Mouse (Mus musculus) monocyte, adult 5-6 weeks (primary cell): ENCODE data around the gene Ttc6. TPM values are rescaled to one million over a fixed set of nuclear protein-coding genes. Genes with fewer than 3 reads are reported as not detected.

ENCODE experiments used
- ATAC-seq: fragments of 153-309, 156-312 bp; replicated peaks from 2 replicates; pipeline ENCODE4 v1.8.0; 2017; ENCODE audit warnings: mild to moderate bottlenecking; ENCODE audit not compliant: low TSS enrichment, insufficient number of reproducible peaks, severe bottlenecking, poor library complexity, low FRiP score
- total RNA-seq: library from RNA; stranded (forward); fragments of 200-1000, 200-491, 200-594 nt; gene quantifications from 3 replicates; pipeline ENCODE4 v1.2.3, GENCODE M21; 2017

Ttc6 gene
- total RNA-seq, 1 experiment from 2014 or later: 0.19 TPM

DNA sequence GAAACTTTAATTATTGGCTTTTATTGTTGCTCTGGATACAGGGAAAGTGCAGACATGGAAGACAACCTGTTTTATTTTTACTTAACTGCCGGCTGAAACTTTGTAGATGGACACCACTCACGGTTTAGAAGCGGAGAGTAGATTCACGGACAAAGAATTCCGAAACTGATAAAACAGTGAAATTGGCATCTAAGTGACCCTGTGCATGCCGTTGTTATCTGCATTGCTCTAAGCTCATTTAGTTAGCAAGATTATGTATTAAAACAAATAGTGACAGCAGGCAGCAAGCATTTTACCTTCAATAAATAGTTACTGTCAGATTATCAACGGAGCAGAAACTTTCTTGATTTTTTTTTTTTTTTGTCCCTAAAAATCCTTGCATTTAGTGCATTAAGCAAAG is 59.4 kb downstream of the Ttc6 start:
- no peak for ATAC-seq

DNA sequence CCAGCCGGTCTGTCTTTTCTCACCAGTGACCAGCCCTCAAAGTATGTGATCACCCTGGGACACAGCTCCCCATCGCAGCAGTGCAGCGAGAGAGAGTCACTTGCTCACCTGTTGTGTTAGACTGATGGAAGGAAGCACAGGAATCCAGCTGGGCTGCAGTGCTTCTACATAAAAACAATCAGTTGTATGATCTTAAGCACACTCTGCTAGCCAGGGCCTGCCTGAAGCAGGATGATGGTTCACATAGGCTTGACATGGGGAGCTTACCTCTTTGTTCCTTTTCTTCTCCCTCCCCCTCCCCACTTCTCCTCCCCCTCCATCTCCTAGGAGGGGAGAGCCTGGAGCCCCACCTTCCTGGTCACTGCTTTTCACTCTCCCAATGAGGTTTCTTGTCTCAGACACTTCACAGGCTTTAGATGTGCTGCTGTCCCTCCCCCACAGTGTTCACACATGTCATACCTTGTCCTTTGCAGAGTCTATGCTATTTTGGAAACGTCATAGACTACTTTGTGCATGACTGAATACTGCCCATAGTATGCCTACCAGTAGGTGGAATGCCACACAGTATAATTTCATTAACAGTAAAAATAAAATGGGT is 60.2 kb downstream of the Ttc6 start:
- ATAC-seq: no peak

DNA sequence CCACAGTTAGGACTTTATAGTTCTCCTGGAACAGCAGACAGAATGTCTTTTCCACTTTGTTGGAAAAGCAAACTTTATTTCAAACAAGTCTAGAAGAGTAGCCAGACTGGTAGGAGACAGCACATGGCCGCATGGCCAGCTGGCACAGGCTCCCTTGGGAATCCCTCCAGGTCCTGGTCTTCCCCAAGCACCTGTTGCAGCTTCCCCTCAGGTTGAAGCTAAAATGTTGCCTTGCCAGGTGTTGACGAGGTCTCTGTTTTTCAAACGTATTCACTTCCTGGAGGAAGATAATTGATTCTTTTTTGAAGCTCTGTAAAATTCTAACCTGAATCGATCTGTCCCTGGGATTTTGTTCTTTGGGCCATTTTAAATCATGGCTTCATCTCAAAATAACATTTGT is 86.1 kb downstream of the Ttc6 start:
- no peak for ATAC-seq

DNA sequence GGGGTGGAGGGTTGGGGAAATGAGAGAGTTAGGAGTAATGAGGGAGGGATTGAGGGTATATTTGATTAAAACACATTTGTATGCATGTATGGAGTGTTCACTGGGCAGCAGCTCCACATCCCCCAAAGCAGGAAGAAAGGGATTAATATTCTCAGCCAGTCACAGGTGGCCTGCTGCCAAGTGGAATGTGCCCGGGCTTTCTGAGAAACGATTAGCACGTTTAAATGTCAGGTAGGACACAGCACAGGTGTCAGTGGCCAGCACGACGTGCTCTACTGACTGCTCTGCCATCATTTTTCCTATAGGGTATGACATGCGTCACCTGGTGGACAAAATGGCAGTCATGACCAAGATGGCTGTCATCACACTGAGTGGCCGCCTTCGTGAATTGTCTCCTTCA is 86.8 kb downstream of the Ttc6 start:
- ATAC-seq: no peak

DNA sequence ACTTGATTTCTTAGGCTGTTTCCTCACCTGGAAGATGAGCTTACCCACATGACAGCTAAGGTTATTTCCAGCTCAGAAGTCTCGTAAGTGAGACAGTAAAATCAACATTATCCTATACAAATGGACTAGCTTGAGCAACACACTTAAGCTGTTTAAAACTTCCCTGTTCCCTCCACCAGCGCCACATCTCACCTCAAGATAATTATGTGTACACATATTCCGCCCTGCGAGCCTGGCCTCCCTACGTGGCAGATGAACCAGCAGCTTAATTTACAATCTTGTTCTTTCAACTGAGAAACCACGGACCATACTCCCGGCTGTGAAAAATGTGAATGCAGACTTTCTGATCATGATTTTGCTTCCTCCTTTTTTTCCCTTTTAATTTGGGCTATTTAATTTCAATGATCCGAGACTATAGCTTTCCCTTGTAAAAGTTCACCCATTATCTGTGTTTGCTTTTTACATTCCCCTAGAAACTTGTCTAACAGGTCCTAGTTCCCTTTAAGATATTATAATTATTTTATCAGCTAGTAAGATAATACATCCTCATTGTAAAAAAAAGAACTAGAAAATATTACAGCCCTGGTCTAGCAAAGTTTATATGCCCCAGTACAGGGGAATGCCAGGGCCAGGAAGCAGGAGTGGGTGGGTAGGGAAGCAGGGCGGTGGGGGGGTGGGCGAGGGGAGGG is 99.2 kb downstream of the Ttc6 start:
- no peak for ATAC-seq

DNA sequence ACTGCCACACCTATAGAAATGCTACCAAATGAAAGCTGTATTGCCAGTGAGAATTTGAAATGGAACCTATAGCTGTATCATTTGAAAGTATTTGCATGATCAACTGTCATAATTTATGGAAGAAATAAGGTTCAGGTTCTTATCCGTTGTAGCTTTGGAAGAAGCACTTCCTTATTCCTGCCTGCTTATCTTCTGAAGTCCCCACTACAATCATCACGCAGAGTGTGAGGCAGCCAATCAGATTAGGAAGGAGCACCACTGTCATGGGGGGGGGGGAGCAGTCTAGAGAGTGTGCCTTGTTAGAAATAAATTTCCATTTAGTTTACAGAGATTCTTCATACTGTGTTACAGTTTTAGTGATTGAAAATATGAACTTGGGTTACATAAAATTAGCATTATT is 108.5 kb downstream of the Ttc6 start:
- no peak for ATAC-seq

DNA sequence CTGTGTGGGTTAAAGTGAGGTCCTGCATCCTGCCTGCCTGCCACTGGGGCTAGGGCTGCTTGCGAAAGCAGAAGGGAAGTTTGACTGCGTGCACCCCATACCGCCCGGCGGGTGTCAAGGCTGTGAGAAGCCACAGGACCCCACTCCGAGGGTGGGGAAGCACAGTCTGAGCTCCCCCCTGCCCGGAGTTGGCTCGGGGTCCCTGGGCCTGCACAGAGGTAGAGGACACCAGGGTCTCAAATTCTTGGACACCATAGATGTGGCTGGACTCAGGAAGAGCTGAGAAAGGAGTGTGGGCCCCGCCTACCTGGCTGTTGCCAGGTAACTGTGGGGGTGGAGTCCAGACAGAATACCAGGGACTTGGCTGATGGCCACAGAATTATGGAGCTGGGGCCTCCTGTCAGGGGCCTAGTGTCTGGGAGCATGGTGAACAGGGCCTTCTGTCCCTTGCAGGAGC is 121.1 kb downstream of the Ttc6 start:
- ATAC-seq: no peak

DNA sequence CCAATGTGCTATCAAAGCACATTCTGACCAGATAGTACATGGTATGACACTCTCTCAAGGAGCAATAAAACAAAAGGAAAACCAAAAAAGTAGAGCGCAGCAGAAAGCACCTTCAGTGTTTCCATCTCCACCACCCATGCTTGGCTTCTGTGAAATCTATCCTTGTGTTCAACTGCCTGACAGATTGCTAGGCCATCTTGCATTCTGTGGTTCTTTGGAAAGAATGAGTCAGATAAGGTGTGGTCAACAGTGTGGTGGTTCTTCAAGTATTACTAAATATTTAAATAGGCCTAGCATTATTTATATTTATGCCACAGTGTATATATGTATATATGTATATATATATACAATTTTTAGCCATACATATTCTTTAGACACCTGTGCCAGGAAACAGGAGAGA is 146.1 kb downstream of the Ttc6 start:
- ATAC-seq: no peak

DNA sequence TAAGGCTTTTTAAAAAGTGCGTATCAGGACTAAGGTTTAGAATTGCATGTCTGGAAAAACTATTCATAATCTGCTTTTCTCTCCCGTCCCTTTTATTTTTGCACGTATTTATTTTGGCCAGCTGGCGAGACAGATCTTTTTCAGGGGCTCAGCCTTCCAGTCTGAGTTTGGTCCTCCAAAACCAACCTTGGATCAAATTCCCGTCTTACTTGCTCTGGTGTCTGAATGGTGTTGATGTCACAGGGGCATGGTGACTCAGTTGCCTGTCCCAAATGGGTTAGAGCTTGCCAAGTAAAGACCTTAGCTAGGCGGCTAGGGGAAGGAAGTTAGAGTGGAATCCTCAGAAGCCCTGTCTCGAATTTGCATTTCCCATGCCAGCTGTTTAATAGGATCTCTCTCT is 200.8 kb downstream of the Ttc6 start:
- no peak for ATAC-seq

DNA sequence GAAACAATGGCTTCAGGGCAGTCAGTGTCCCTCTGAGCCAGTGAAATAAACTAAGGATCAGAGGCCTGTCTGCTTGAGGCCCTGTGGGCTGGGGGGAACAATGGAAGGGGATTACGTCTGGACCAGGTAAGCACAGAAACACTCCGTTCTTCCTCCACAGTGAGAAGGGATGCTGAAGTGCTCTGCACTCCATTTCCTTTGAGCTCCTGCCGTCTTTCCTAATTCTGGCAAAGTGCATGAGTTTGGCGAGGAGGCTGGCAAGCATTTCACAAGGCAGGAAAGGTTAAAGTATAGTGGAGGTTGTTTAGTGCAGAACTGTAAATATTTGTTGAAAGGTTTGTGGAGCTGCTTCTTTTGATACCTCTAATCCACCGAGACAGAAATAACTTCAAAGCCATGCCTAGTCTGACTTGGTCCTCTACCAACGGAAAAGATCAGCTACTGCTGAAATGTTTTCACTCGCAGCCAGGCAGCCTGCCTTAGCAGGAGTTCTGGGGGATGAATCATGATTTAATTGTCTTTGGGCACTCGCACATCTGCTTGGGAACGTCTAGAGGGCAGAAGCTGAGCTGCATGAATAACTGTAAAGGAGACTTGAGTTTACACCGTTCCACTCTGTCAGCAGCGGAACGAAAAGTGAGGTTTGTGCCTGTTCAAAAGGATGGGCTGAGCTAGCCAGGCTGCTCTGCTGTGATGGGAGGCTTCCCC is 212.5 kb downstream of the Ttc6 start:
- no peak for ATAC-seq

DNA sequence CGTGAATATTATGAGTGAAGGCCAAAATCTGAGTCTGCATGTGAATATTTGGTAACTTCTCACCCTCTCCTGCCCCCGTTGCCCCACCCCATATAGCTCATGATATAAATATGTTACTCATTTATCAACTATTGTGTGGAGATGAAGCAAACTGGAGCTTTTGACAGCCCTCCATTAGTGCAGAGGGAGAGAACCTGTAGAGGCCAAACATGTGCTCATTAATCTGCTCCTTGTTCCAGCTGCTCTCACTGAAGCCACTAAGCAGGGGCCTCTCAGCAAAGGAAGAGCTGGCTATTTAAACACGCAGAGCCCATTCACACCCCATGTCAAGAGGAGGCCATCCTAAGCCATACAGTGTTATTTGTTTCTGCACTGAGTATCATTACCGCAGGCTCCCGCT is 218.0 kb downstream of the Ttc6 start:
- ATAC-seq: no peak

DNA sequence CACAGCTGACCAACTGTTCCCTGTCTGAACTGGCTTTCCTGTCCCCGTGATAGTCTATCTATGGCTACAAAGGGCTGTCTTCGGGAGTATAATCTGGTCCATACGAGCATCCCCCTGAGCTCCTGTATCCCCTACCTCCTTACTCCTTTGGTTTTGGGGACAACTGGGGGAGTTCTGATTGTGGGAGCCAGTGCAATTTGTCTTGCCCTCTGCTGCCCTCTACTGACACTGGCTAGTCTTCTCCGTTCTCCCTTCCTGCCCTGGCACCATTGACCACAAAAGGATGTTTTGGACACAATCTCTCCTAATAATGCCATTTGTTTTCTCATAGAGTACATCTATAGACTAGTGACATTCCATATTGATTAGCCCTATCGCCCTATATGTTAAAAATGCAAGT is 223.6 kb downstream of the Ttc6 start:
- ATAC-seq: no peak

Other genes starting within 250 kb of the Ttc6 start
- gene Foxa1, start 17.2 kb upstream of the Ttc6 start, total RNA-seq: not detected in 3 replicates